Mouse (Mus musculus) erythroblast, embryonic 14.5 days (primary cell): Measurements from ENCODE around the gene Gm10778.

Source experiments
- GATA1 ChIP-seq: IDR thresholded peaks from 2 replicates; pipeline ENCODE4 v1.6.1; 2012; ENCODE audit warnings: low read length, inconsistent platforms, mixed read lengths
- TAL1 ChIP-seq: IDR thresholded peaks from 3 replicates; pipeline ENCODE4 v1.6.1; 2012; ENCODE audit warnings: low read length, inconsistent platforms, mixed read lengths

- TF ChIP-seq GATA1 (no peak), TAL1 (no peak)
Measured at GRCm38 (mm10) chr10:81599630-81600029, 49.2 kb upstream of the Gm10778 start.
